Mouse (Mus musculus): ENCODE results near the gene Hmgb3.
"Not testable (repeated sequence)": the region's sequence is repeated elsewhere in the genome, so short reads cannot be mapped to it uniquely, and the experiment has no call there.

Gene Hmgb3

GRCm38 (mm10) chrX:71555415-71556114, at the start of gene Hmgb3:
TSS of gene Hmgb3 (plus strand) at chrX:71555918.
- peak; percentile 96 for ATAC-seq (ENCODE audit: insufficient number of reproducible peaks, low FRiP score, low TSS enrichment)

DNA sequence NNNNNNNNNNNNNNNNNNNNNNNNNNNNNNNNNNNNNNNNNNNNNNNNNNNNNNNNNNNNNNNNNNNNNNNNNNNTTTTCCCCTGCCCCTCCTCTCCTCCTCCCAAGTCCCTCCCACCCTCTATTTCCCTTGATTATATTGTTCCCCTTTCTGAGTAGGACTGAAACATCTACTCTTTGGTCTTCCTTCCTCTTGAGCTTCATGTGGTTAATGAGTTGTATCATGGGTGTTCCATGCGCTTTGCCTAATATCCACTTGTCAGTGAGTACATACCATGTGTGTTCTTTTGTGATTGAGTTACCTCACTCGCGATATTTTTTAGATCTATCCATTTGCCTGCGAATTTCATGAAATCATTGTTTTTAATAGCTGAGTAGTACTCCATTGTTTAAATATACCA, 49.1 kb upstream of the Hmgb3 start:
- ATAC-seq (ENCODE audit: insufficient number of reproducible peaks, low FRiP score, low TSS enrichment), result not testable (repeated sequence)

- no peak for ATAC-seq (ENCODE audit: insufficient number of reproducible peaks, low FRiP score, low TSS enrichment)
Measured at GRCm38 (mm10) chrX:71519252-71519651, 36.5 kb upstream of the Hmgb3 start.

GRCm38 (mm10) chrX:71522889-71523288, 32.8 kb upstream of the Hmgb3 start:
- ATAC-seq (ENCODE audit: insufficient number of reproducible peaks, low FRiP score, low TSS enrichment), result no peak

GRCm38 (mm10) chrX:71524310-71524709, 31.4 kb upstream of the Hmgb3 start:
- ATAC-seq (ENCODE audit: insufficient number of reproducible peaks, low FRiP score, low TSS enrichment), result no peak

GRCm38 (mm10) chrX:71525593-71526299, 30.0 kb upstream of the Hmgb3 start:
- no peak for ATAC-seq (ENCODE audit: insufficient number of reproducible peaks, low FRiP score, low TSS enrichment)

GRCm38 (mm10) chrX:71527461-71527860, 28.3 kb upstream of the Hmgb3 start:
- ATAC-seq (ENCODE audit: insufficient number of reproducible peaks, low FRiP score, low TSS enrichment), result no peak

- no peak for ATAC-seq (ENCODE audit: insufficient number of reproducible peaks, low FRiP score, low TSS enrichment)
Measured at GRCm38 (mm10) chrX:71528150-71528549, 27.6 kb upstream of the Hmgb3 start.

GRCm38 (mm10) chrX:71528646-71529045, 27.1 kb upstream of the Hmgb3 start:
- no peak for ATAC-seq (ENCODE audit: insufficient number of reproducible peaks, low FRiP score, low TSS enrichment)

- ATAC-seq (ENCODE audit: insufficient number of reproducible peaks, low FRiP score, low TSS enrichment), result no peak
Measured at GRCm38 (mm10) chrX:71532635-71533034, 23.1 kb upstream of the Hmgb3 start.

- ATAC-seq (ENCODE audit: insufficient number of reproducible peaks, low FRiP score, low TSS enrichment), result no peak
Measured at GRCm38 (mm10) chrX:71534102-71534501, 21.6 kb upstream of the Hmgb3 start.

DNA sequence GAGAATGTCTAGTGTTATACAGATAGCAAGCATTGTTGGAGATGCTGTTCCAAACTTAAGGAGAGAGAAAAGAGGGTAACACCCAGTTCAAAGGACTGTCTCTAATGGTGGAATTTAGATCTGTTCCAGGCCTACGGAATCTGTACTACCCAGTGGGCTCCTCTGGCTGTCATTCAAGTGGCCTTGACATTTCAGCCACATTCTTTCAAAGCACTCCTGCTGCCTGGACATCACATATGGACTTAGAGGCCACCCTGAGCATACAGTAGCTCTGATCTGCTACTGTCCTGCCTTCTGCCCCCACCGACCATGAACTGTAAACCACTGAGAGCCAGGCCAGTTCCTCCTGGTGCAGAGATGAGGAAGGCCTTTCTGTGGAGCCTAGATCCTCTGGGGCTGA, 17.9 kb upstream of the Hmgb3 start:
- no peak for ATAC-seq (ENCODE audit: insufficient number of reproducible peaks, low FRiP score, low TSS enrichment)

GRCm38 (mm10) chrX:71540821-71541510, 14.8 kb upstream of the Hmgb3 start:
- no peak for ATAC-seq (ENCODE audit: insufficient number of reproducible peaks, low FRiP score, low TSS enrichment)

- no peak for ATAC-seq (ENCODE audit: insufficient number of reproducible peaks, low FRiP score, low TSS enrichment)
Measured at GRCm38 (mm10) chrX:71544731-71545130, 11.0 kb upstream of the Hmgb3 start.

DNA sequence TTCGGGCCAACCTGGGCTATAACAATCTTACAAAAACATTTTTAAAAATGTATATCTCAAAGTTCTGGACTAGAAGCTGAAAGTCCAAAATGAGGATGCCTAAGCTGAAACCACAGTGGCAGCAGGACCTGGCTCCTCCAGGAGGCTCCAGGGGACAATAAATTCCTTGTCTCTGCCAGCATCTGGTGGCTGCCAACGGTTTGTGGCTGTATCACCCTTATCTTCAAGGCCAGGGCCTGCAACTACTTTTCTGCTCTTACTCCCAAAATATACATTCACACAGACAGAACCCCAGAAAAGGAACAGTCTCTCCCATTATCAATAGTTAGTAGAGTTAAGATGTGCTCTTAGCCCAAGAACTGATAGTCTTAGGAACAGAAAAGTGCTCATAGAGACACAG, 10.6 kb upstream of the Hmgb3 start:
- ATAC-seq (ENCODE audit: insufficient number of reproducible peaks, low FRiP score, low TSS enrichment), result no peak

GRCm38 (mm10) chrX:71556115-71556941, 610 bp downstream of the Hmgb3 start:
- ATAC-seq (ENCODE audit: insufficient number of reproducible peaks, low FRiP score, low TSS enrichment), result peak; percentile 49; the same call in 1 of the 2 replicates

- no peak for ATAC-seq (ENCODE audit: insufficient number of reproducible peaks, low FRiP score, low TSS enrichment)
Measured at GRCm38 (mm10) chrX:71556965-71557491, 1.3 kb downstream of the Hmgb3 start.

GRCm38 (mm10) chrX:71559336-71559735, 3.6 kb downstream of the Hmgb3 start:
- ATAC-seq (ENCODE audit: insufficient number of reproducible peaks, low FRiP score, low TSS enrichment), result no peak

DNA sequence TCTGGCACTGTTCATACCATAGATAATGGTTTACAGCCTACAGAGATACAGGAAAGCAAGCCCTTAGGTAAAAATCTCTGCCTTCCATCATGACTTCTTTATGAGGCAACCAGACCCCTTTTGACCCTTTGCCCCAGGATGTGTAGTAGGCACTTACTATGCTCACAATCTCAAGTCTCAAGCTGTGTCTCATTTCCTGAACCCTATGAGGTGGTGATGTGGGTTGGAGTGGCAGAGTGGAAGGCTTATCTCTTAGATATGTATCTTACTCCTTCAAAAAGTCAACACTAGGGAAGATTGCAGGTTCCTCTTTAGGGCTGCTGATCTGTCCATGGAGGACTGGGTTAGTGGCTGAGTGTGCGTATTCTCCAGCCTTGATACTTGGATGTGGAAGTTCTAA, 5.1 kb downstream of the Hmgb3 start:
- ATAC-seq (ENCODE audit: insufficient number of reproducible peaks, low FRiP score, low TSS enrichment), result no peak

All from cerebellum, adult (tissue).